ENCODE assay signal across 13 mouse cellular contexts in genomic region chr1:97872072-97872471, GRCm38 (mm10).
"Had no signal": no experiment of that assay in that cellular context is flagged by ENCODE, and none has a peak within 500 bp of the region (broad histone marks: within the 10 kb centered on the region; RNA-seq: fewer than 3 reads in every experiment).

No protein-coding gene starts in this region.

- H3K27ac ChIP-seq: liver, embryonic 12.5 days; liver, embryonic 14.5 days; midbrain, embryonic 13.5 days; neural tube, embryonic 12.5 days; stomach, embryonic 15.5 days; stomach, postnatal 0 days had no signal

- H3K36me3 ChIP-seq: liver, embryonic 12.5 days; midbrain, embryonic 13.5 days; neural tube, embryonic 12.5 days; stomach, embryonic 15.5 days had no signal

- DNase-seq: lung, adult 18-20 months; lung, postnatal 10 days; right cerebral cortex, postnatal 14 days; thymus, adult 2 months; thymus, postnatal 25 days; thymus, postnatal 4 days had no signal

- H3K9me3 ChIP-seq: liver, embryonic 12.5 days; midbrain, embryonic 13.5 days; neural tube, embryonic 12.5 days; stomach, embryonic 15.5 days had no signal

- H3K4me1 ChIP-seq: liver, embryonic 12.5 days; midbrain, embryonic 13.5 days; neural tube, embryonic 12.5 days; stomach, embryonic 15.5 days had no signal

- H3K27me3 ChIP-seq: liver, embryonic 12.5 days; midbrain, embryonic 13.5 days; neural tube, embryonic 12.5 days; stomach, embryonic 15.5 days had no signal

- H3K9ac ChIP-seq: liver, embryonic 12.5 days; liver, embryonic 14.5 days; lung, embryonic 14.5 days; midbrain, embryonic 13.5 days; neural tube, embryonic 12.5 days; stomach, embryonic 15.5 days had no signal

- H3K4me2 ChIP-seq: liver, embryonic 12.5 days; lung, embryonic 14.5 days; midbrain, embryonic 13.5 days; neural tube, embryonic 12.5 days; stomach, embryonic 15.5 days had no signal

- ATAC-seq: liver, embryonic 12.5 days had no signal

- H3K4me3 ChIP-seq: liver, embryonic 12.5 days; midbrain, embryonic 13.5 days; neural tube, embryonic 12.5 days; stomach, embryonic 15.5 days had no signal
